Mouse (Mus musculus) megakaryocyte, embryonic 14.5 days (primary cell): ENCODE data around the gene Sarm1. TPM values are rescaled to one million over a fixed set of nuclear protein-coding genes. Genes with fewer than 3 reads are reported as not detected.

Source experiments
- H3K27me3 ChIP-seq: replicated peaks from 2 replicates; pipeline ENCODE3; 2012; ENCODE audit warnings: inconsistent platforms
- H3K36me3 ChIP-seq: replicated peaks from 2 replicates; pipeline ENCODE3; 2012; ENCODE audit warnings: low read length, inconsistent platforms, mixed read lengths
- H3K4me1 ChIP-seq: 2 replicates; pipeline ENCODE4 v1.6.1; 2012; ENCODE audit warnings: inconsistent platforms
- H3K4me3 ChIP-seq: replicated peaks from 2 replicates; pipeline ENCODE3; 2012; ENCODE audit warnings: moderate library complexity, mild to moderate bottlenecking, inconsistent platforms
- H3K9me3 ChIP-seq: 2 replicates; pipeline ENCODE4 v1.6.1; 2012; ENCODE audit warnings: inconsistent platforms
- FLI1 ChIP-seq: IDR thresholded peaks from 2 replicates; pipeline ENCODE4 v1.6.1; 2012; ENCODE audit warnings: low read length, inconsistent platforms, mixed read lengths
- GATA1 ChIP-seq: IDR thresholded peaks from 3 replicates; pipeline ENCODE4 v1.6.1; 2012; ENCODE audit warnings: mixed read lengths, low read length, inconsistent platforms, borderline replicate concordance
- polyA plus RNA-seq: library from polyadenylated mRNA; stranded (reverse); fragments of >175 nt; gene quantifications from 2 replicates; pipeline ENCODE4 v1.2.3, GENCODE M21; 2012; ENCODE audit warnings: low replicate concordance; ENCODE audit not compliant: insufficient read depth

The Sarm1 gene
- polyA plus RNA-seq, 1 experiment = not detected

GRCm38 (mm10) chr11:78425572-78425971 is 72.0 kb downstream of the Sarm1 start:
- Histone ChIP-seq H3K27me3 (peaks cover 67% of the 10 kb centered on the region), H3K9me3 (peaks cover 4% of the 10 kb centered on the region; the same call in 1 of the 2 replicates), H3K36me3 (no peaks in the 10 kb centered on the region), H3K4me1 (peaks cover 29% of the 10 kb centered on the region), H3K4me3 (no peak overlapping the region)
- TF ChIP-seq GATA1 (no peak), FLI1 (no peak)

DNA sequence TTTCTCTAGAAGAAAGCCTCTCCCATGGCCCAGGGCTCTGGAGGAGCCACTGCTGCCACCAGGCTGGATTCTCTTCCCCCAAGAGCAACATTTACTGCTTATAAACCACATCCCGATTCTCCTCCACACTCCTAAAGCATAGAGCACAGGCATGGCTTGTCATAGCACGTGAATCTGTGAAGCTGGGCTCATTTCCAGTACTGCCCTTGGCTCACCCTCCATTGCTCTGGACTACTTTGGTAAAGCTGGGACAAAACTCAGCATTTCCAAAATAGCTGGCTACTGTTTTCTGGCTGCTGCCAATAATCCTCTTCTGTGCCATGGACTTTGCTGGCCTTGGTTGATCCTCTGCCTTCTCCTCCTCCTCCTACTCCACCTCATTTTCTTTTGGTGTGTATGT is 73.2 kb downstream of the Sarm1 start:
- Histone ChIP-seq H3K27me3 (peaks cover 74% of the 10 kb centered on the region), H3K36me3 (no peaks in the 10 kb centered on the region), H3K4me3 (no peak overlapping the region), H3K9me3 (peaks cover 4% of the 10 kb centered on the region; the same call in 1 of the 2 replicates), H3K4me1 (peaks cover 41% of the 10 kb centered on the region)
- TF ChIP-seq FLI1 (no peak), GATA1 (no peak)

Other genes with a start within 250 kb of the Sarm1 start
- gene 2610507B11Rik, start 236.0 kb downstream of the Sarm1 start, polyA plus RNA-seq = 17.1 and 39.7 TPM in 2 replicates
- not detected in 2 replicates for gene BC030499, start 206.9 kb downstream of the Sarm1 start, polyA plus RNA-seq
- gene Spag5, start 196.2 kb downstream of the Sarm1 start, polyA plus RNA-seq = 16.9 and 30.9 TPM in 2 replicates
- gene Aldoc, start 174.8 kb downstream of the Sarm1 start, polyA plus RNA-seq = 25.1 and 40.6 TPM in 2 replicates
- gene Pigs, start 169.3 kb downstream of the Sarm1 start, polyA plus RNA-seq = 53.1 and 73.7 TPM in 2 replicates
- 319 and 574 TPM in 2 replicates for gene Unc119, start 154.3 kb downstream of the Sarm1 start, polyA plus RNA-seq
- not detected in 2 replicates for gene Foxn1, start 111.2 kb downstream of the Sarm1 start, polyA plus RNA-seq
- gene Slc13a2, start 75.5 kb downstream of the Sarm1 start, polyA plus RNA-seq = 0.07 TPM in 1 of 2 replicates, not detected in the other
- 0.18 TPM in 1 of 2 replicates, not detected in the other for gene Slc46a1, start 32.1 kb downstream of the Sarm1 start, polyA plus RNA-seq
- gene Vtn, start 1.3 kb upstream of the Sarm1 start, polyA plus RNA-seq = not detected in 2 replicates
- not detected in 2 replicates for gene Sebox, start 5.7 kb upstream of the Sarm1 start, polyA plus RNA-seq
- 12.0 and 12.6 TPM in 2 replicates for gene Tmem199, start 14.4 kb upstream of the Sarm1 start, polyA plus RNA-seq
- 1.8 and 16.7 TPM in 2 replicates for gene Poldip2, start 14.4 kb upstream of the Sarm1 start, polyA plus RNA-seq
- gene Tnfaip1, start 38.6 kb upstream of the Sarm1 start, polyA plus RNA-seq = 0.68 TPM in 1 of 2 replicates, not detected in the other
- 104 and 119 TPM in 2 replicates for gene Ift20, start 38.6 kb upstream of the Sarm1 start, polyA plus RNA-seq
- 24.2 and 39.2 TPM in 2 replicates for gene Tmem97, start 53.0 kb upstream of the Sarm1 start, polyA plus RNA-seq
- 18.4 and 67.9 TPM in 2 replicates for gene Nlk, start 199.6 kb upstream of the Sarm1 start, polyA plus RNA-seq